Mouse (Mus musculus) olfactory bulb, adult 2 months (tissue): ENCODE results near the gene Cpa2.

Source experiments
- CTCF ChIP-seq: fragments of 200-500 bp; IDR thresholded peaks from 2 replicates; pipeline ENCODE4 v1.5.1; 2012; ENCODE audit warnings: low read depth, mild to moderate bottlenecking, low read length, moderate library complexity; ENCODE audit not compliant: insufficient read depth
- POLR2A ChIP-seq: fragments of 200-500 bp; IDR thresholded peaks from 2 replicates; pipeline ENCODE4 v1.6.1; 2012; ENCODE audit warnings: mild to moderate bottlenecking, low read depth, low read length, moderate library complexity; ENCODE audit not compliant: insufficient read depth

DNA sequence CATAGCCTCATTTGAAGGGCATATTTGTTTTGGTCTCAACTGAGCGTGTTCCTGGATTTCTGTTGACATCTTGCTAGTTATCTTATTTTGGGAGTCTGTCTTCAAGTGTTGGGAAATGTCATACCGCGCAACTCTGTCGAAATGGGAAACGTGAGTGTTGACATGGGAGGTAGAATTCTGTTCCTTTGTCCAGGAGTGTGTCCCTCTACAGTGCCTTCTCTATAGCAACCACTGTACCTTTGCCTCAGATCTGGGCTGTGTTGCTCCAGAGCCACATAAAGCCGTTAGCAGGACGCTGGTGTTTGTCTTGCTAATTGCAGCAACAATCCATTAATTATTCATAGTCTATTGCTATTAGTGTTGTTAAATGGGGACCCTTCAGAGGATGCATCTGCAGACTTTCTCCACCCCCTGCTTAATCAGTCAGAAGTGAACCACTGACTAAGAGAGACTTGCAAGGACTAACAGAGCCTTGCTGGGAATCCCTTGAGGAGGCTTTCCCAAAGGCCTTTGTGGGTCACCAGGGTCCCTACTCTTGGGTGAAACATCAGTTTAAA lies 45.6 kb downstream of the Cpa2 start:
- TF ChIP-seq POLR2A = no peak
- no peak for TF ChIP-seq CTCF
